Mouse (Mus musculus): ENCODE results near the gene Pold2.
A peak's percentile ranks its signal among the peaks of the same experiment; 100 is the strongest.

The Pold2 gene

GRCm38 (mm10) chr11:5877921-5878526 lies at the start of gene Pold2:
TSS of gene Pold2 (minus strand) at chr11:5878292.
- DNase-seq (ENCODE audit: low spot score in 2 of 2) = peak; percentile 95 to 96

GRCm38 (mm10) chr11:5926696-5927220 lies 48.7 kb upstream of the Pold2 start:
- DNase-seq (ENCODE audit: low spot score in 2 of 2) = no peak

GRCm38 (mm10) chr11:5924699-5925098 lies 46.6 kb upstream of the Pold2 start:
- DNase-seq (ENCODE audit: low spot score in 2 of 2) = no peak

GRCm38 (mm10) chr11:5920323-5920960 lies 42.4 kb upstream of the Pold2 start:
- DNase-seq (ENCODE audit: low spot score in 2 of 2) = no peak

- no peak for DNase-seq (ENCODE audit: low spot score in 2 of 2)
Observed at GRCm38 (mm10) chr11:5919606-5920005, 41.5 kb upstream of the Pold2 start.

GRCm38 (mm10) chr11:5918111-5918510 lies 40.0 kb upstream of the Pold2 start:
- DNase-seq (ENCODE audit: low spot score in 2 of 2) = no peak

GRCm38 (mm10) chr11:5916178-5916548 lies 38.1 kb upstream of the Pold2 start:
- DNase-seq (ENCODE audit: low spot score in 2 of 2) = no peak

- DNase-seq (ENCODE audit: low spot score in 2 of 2) = no peak
Observed at GRCm38 (mm10) chr11:5915429-5916177, 37.5 kb upstream of the Pold2 start.

- no peak for DNase-seq (ENCODE audit: low spot score in 2 of 2)
Observed at GRCm38 (mm10) chr11:5914940-5915339, 36.8 kb upstream of the Pold2 start.

GRCm38 (mm10) chr11:5913936-5914335 lies 35.8 kb upstream of the Pold2 start:
- DNase-seq (ENCODE audit: low spot score in 2 of 2) = no peak

GRCm38 (mm10) chr11:5913256-5913655 lies 35.2 kb upstream of the Pold2 start:
- DNase-seq (ENCODE audit: low spot score in 2 of 2) = no peak

- DNase-seq (ENCODE audit: low spot score in 2 of 2) = peak in 1 of 2 experiments; percentile 61
Observed at GRCm38 (mm10) chr11:5912635-5913034, 34.5 kb upstream of the Pold2 start.

- no peak for DNase-seq (ENCODE audit: low spot score in 2 of 2)
Observed at GRCm38 (mm10) chr11:5908642-5909041, 30.6 kb upstream of the Pold2 start.

GRCm38 (mm10) chr11:5907096-5907495 lies 29.0 kb upstream of the Pold2 start:
- no peak for DNase-seq (ENCODE audit: low spot score in 2 of 2)

- DNase-seq (ENCODE audit: low spot score in 2 of 2) = peak in 1 of 2 experiments; percentile 20
Observed at GRCm38 (mm10) chr11:5905778-5906518, 27.9 kb upstream of the Pold2 start.

- no peak for DNase-seq (ENCODE audit: low spot score in 2 of 2)
Observed at GRCm38 (mm10) chr11:5904871-5905270, 26.8 kb upstream of the Pold2 start.

- DNase-seq (ENCODE audit: low spot score in 2 of 2) = no peak
Observed at GRCm38 (mm10) chr11:5904357-5904756, 26.3 kb upstream of the Pold2 start.

GRCm38 (mm10) chr11:5903844-5904243 lies 25.8 kb upstream of the Pold2 start:
- no peak for DNase-seq (ENCODE audit: low spot score in 2 of 2)

GRCm38 (mm10) chr11:5902390-5902789 lies 24.3 kb upstream of the Pold2 start:
- no peak for DNase-seq (ENCODE audit: low spot score in 2 of 2)

- peak in 1 of 2 experiments; percentile 65 for DNase-seq (ENCODE audit: low spot score in 2 of 2)
Observed at GRCm38 (mm10) chr11:5901950-5902349, 23.9 kb upstream of the Pold2 start.

GRCm38 (mm10) chr11:5901320-5901719 lies 23.2 kb upstream of the Pold2 start:
- DNase-seq (ENCODE audit: low spot score in 2 of 2) = no peak

GRCm38 (mm10) chr11:5899286-5899685 lies 21.2 kb upstream of the Pold2 start:
- DNase-seq (ENCODE audit: low spot score in 2 of 2) = no peak

Measured in cerebellum, postnatal 4 days (tissue).